Mouse (Mus musculus) lung, embryonic 16.5 days (tissue): ENCODE results near the gene Nkapl. TPM values are rescaled to one million over a fixed set of nuclear protein-coding genes. Genes with fewer than 3 reads are reported as not detected.

ENCODE experiments used
- ATAC-seq: fragments of 200-750 bp; cut with Nextera tagmentation; 2 replicates; pipeline ENCODE4 v1.8.0; 2017; ENCODE audit warnings: low read depth, mild to moderate bottlenecking, moderate library complexity
- H3K27ac ChIP-seq: fragments of 300-500 bp; sonication (generic); 2 replicates; pipeline ENCODE4 v1.5.1; 2014; ENCODE audit warnings: mild to moderate bottlenecking, control low read depth, low read length
- H3K27me3 ChIP-seq: fragments of 300-500 bp; sonication (generic); 2 replicates; pipeline ENCODE4 v1.6.1; 2014; ENCODE audit warnings: low read depth, low read length, mixed read lengths; ENCODE audit not compliant: control insufficient read depth, insufficient read depth
- H3K36me3 ChIP-seq: fragments of 300-500 bp; sonication (generic); 2 replicates; pipeline ENCODE4 v1.6.1; 2014; ENCODE audit warnings: low read length; ENCODE audit not compliant: control insufficient read depth, insufficient read depth
- H3K4me1 ChIP-seq: fragments of 300-500 bp; sonication (generic); replicated peaks from 2 replicates; pipeline ENCODE4 v1.6.1; 2014; ENCODE audit warnings: low read length, mixed read lengths; ENCODE audit not compliant: control insufficient read depth, insufficient read depth
- H3K4me2 ChIP-seq: fragments of 300-500 bp; sonication (generic); 2 replicates; pipeline ENCODE4 v1.6.1; 2014; ENCODE audit warnings: low read depth, low read length, control low read depth
- H3K4me3 ChIP-seq: fragments of 300-500 bp; sonication (generic); 2 replicates; pipeline ENCODE4 v1.5.1; 2014; ENCODE audit warnings: mild to moderate bottlenecking, low read length, control low read depth
- H3K9ac ChIP-seq: fragments of 300-500 bp; sonication (generic); 2 replicates; pipeline ENCODE4 v1.6.1; 2014; ENCODE audit warnings: low read length, control low read depth
- H3K9me3 ChIP-seq: fragments of 300-500 bp; sonication (generic); 2 replicates; pipeline ENCODE4 v1.6.1; 2016; ENCODE audit warnings: low read length; ENCODE audit not compliant: control insufficient read depth
- WGBS: fragments of 180-500 bp; shearing (Covaris S2); extraction: QIAGEN DNeasy Blood & Tissue Kit; methylation state at CpG from one replicate; pipeline ENCODE4 v1.1.7; 2014; 5-methylcytosine and 5-hydroxymethylcytosine counted together
- polyA plus RNA-seq: library from polyadenylated mRNA; unstranded; fragments of >200 nt; fragmentation: Nextera tagmentation; extraction: Ambion mirVana; gene quantifications from 2 replicates; pipeline ENCODE4 v1.2.1, GENCODE M21; 2015

The Nkapl gene
- polyA plus RNA-seq, 1 experiment from 2014 or later = 4.0 TPM

DNA sequence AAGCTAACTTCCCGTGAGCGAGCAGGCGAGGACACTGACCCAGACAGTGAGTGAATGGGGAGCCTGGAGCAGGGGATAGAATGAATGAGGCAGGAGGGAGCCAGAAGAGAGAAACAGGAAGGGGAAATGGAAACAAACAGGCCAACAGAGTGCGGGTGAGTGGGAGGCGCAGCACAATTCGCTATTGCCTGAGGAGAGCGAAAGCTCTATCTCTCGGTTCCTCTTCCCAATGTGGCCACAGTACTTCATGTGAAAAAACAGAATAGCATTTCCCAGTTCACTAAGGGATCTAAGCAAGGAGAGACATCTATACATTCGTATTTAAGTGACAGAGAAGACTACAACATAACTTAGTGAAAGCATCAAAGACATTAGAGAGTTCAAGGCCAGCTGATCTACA lies 21.5 kb downstream of the Nkapl start:
- Histone ChIP-seq H3K4me1 (peaks cover 7% of the 10 kb centered on the region; the same call in 1 of the 2 replicates), H3K27ac (no peak overlapping the region), H3K4me2 (no peak overlapping the region), H3K4me3 (no peak overlapping the region), H3K27me3 (no peaks in the 10 kb centered on the region), H3K36me3 (peaks cover 54% of the 10 kb centered on the region), H3K9me3 (no peaks in the 10 kb centered on the region), H3K9ac (no peak overlapping the region)
- 82% methylated on average over 9 of the region's 9 CpGs for WGBS
- ATAC-seq = no peak

DNA sequence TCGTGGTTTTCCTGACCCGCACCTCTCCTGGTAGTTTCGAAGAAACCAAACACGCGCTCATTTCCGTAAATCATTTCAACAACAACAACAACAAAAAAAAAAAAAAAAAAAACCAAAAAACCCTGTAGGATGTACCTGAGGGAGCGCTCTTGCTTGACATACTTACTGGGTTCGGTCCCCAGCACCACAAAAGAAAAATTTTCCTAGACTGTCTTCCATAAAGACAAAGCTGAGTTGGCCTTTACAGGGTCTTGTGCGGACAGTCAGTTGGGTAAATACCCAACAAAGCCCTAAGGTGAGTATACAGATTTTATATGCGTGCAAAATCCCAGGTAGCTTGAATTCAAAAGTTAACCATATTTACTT lies 27.1 kb downstream of the Nkapl start:
- Histone ChIP-seq H3K9ac (peak overlapping the region; percentile 73), H3K4me1 (0 out of 2 replicates have a peak, but pooled peaks cover 5% of the 10 kb centered on the region), H3K36me3 (peaks cover 26% of the 10 kb centered on the region), H3K9me3 (no peaks in the 10 kb centered on the region), H3K27ac (peak overlapping the region; percentile 81), H3K27me3 (no peaks in the 10 kb centered on the region), H3K4me3 (peak overlapping the region; percentile 60), H3K4me2 (peak overlapping the region; percentile 91)
- ATAC-seq = 0 out of 2 replicates have a peak, but pooled peaks have one; percentile 16
- WGBS = 15% methylated on average over 10 of the region's 10 CpGs

DNA sequence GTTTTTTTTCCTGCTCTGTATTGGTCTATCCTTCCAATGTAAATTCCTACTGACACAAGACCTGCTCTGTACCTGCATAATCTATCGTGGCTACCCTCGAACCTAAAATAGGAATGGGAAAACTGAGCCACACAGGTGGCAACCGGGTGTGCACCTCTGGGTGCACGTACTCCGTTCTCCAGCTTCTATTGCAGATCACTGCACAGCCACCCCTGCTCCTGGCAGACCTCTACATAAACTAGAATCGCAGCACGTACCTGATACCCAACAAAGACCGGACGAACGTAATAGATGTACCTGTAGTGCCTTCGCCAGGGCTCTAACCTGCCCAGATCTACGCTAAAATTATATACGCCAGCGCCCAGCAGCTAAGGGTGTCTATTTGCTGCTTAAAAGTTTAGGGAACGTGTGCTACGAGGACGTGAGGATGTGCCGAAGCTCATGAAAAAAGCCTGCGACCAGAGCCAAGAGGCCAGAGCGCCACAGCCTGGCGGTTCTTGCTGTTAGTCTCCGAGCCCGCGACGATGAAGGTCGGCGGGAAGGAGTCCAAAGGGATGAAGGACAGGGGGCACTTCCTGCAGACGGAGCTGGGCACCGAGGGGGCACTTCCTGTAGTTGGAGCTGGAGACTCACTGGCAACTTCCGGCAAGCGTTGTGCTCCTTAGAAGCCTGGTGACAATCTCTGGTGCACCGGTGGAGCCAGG lies 27.7 kb downstream of the Nkapl start, which contains the start of gene Pgbd1:
TSS of gene Pgbd1 (minus strand) at position 556 of the 704 bp plus-strand sequence.
- H3K4me3 ChIP-seq = peak within 1 kb of the TSS; percentile 60
- H3K36me3 ChIP-seq = peaks cover 24% of the 10 kb centered on the region
- H3K4me2 ChIP-seq = peak within 1 kb of the TSS; percentile 91
- no peaks in the 10 kb centered on the region for H3K9me3 ChIP-seq
- peak within 1 kb of the TSS; percentile 81 for H3K27ac ChIP-seq
- no peaks in the 10 kb centered on the region for H3K27me3 ChIP-seq
- peak; percentile 91 for ATAC-seq
- H3K9ac ChIP-seq = peak within 1 kb of the TSS; percentile 73
- 1% methylated on average over 32 of the region's 32 CpGs for WGBS
- 0 out of 2 replicates have a peak, but pooled peaks cover 5% of the 10 kb centered on the region for H3K4me1 ChIP-seq

DNA sequence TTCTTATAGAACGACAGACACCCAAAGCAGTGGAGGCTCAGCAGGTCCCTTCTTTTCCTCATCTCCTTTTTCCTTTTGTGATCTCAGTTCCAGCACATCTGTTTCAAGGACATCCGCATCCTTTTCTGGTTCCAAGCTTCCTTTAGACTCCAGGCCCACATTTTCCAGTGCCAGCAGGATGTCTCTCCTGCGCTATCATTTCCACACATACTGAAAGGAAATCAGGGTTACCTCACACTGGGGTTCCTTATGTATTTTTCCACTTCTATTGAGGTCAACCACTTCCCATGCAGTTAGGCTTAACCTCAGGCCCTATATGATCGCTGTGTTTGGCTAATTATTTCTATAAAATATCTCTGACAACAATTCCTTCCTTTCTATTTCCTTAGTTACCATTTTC lies 32.8 kb downstream of the Nkapl start:
- no peaks in the 10 kb centered on the region for H3K9me3 ChIP-seq
- H3K27ac ChIP-seq = no peak overlapping the region
- 0 out of 2 replicates have a peak, but pooled peaks cover 5% of the 10 kb centered on the region for H3K4me1 ChIP-seq
- H3K4me3 ChIP-seq = no peak overlapping the region
- no peak for ATAC-seq
- WGBS = 75% methylated on average over 4 of the region's 4 CpGs
- H3K36me3 ChIP-seq = no peaks in the 10 kb centered on the region
- H3K9ac ChIP-seq = no peak overlapping the region
- H3K4me2 ChIP-seq = no peak overlapping the region
- H3K27me3 ChIP-seq = no peaks in the 10 kb centered on the region

DNA sequence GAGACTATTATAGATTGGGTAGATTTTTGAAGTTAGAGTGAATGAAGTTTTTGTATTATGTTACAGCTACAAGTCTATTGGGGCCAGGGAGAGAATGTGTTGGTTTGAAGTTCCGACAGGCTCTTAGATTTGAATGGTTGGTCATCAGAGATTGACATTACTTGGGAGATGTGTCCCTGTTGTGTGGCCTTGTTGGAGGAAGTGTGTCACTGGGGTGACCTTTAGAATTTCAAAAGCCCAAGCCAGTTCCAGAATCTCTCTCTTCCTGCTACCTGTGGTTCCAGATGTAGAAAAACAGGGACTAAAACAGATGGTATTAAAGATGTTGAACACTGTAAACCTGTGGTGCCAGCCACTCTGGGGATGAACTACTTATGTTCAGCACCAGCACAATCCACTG lies 40.7 kb downstream of the Nkapl start:
- Histone ChIP-seq H3K27me3 (no peaks in the 10 kb centered on the region), H3K4me3 (no peak overlapping the region), H3K9ac (no peak overlapping the region), H3K4me1 (no peaks in the 10 kb centered on the region), H3K27ac (no peak overlapping the region), H3K4me2 (no peak overlapping the region), H3K36me3 (no peaks in the 10 kb centered on the region), H3K9me3 (no peaks in the 10 kb centered on the region)
- ATAC-seq = no peak
- 98% methylated on average over 1 of the region's 1 CpGs for WGBS

DNA sequence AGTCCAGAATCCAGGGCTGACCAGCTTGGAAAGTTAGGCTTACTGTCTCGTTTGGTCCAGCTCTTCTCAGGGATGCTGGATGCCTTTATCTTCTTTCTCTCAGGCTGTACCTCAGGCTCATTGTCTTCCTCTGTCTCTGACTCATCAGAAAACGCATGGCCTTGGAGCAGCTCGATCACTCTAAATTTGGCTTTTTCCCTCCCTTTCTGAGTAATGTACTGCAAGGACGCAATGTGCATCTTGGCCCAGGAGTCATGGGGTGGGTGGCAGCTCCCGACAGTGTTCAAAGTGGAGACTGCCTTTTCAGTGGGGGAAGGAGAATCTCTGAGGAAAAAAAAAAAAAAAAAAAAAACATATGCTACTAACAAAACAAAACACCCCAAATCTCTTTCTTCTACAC lies 45.0 kb downstream of the Nkapl start:
- H3K9ac ChIP-seq = no peak overlapping the region
- no peaks in the 10 kb centered on the region for H3K9me3 ChIP-seq
- no peaks in the 10 kb centered on the region for H3K27me3 ChIP-seq
- no peak overlapping the region for H3K4me2 ChIP-seq
- no peak for ATAC-seq
- 56% methylated on average over 5 of the region's 5 CpGs for WGBS
- H3K27ac ChIP-seq = no peak overlapping the region
- no peak overlapping the region for H3K4me3 ChIP-seq
- no peaks in the 10 kb centered on the region for H3K36me3 ChIP-seq
- H3K4me1 ChIP-seq = 0 out of 2 replicates have a peak, but pooled peaks cover 2% of the 10 kb centered on the region

DNA sequence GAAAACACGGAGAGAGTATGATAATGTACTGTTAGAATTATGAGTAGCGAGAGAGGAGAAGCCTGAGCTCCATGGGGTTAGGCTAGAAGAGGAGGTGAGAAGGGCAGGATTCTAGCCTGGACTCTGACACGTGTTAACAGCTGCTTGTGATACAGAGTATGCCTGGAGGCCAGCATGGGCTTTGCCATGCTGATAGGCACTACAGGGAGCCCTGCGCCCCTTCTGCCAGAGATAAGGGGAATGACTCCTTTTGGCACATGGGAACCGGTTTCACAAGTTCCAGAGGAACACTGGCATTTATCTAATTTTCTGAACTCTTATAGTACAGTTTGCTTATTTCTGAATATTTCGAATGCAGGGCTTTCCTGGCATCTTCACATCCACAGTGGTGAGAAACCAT lies 49.4 kb downstream of the Nkapl start:
- Histone ChIP-seq H3K9me3 (no peaks in the 10 kb centered on the region), H3K4me1 (peaks cover 2% of the 10 kb centered on the region; the same call in 1 of the 2 replicates), H3K9ac (no peak overlapping the region), H3K36me3 (no peaks in the 10 kb centered on the region), H3K27me3 (no peaks in the 10 kb centered on the region), H3K4me3 (no peak overlapping the region), H3K4me2 (no peak overlapping the region), H3K27ac (no peak overlapping the region)
- no peak for ATAC-seq
- WGBS = 49% methylated on average over 6 of the region's 6 CpGs

- Histone ChIP-seq H3K9ac (no peak overlapping the region), H3K4me2 (no peak overlapping the region), H3K4me3 (no peak overlapping the region), H3K27me3 (no peaks in the 10 kb centered on the region), H3K4me1 (peaks cover 2% of the 10 kb centered on the region; the same call in 1 of the 2 replicates), H3K36me3 (no peaks in the 10 kb centered on the region), H3K27ac (no peak overlapping the region), H3K9me3 (no peaks in the 10 kb centered on the region)
- WGBS = 76% methylated on average over 6 of the region's 6 CpGs
- no peak for ATAC-seq
These were observed 50.9 kb downstream of the Nkapl start for GRCm38 (mm10) chr13:21417298-21418010.
